Mouse (Mus musculus) limb, embryonic 15.5 days (tissue): ENCODE results near the gene Stk40. TPM values are rescaled to one million over a fixed set of nuclear protein-coding genes. Genes with fewer than 3 reads are reported as not detected.
A peak's percentile ranks its signal among the peaks of the same experiment; 100 is the strongest.

Source experiments
- ATAC-seq: fragments of 200-750 bp; cut with Nextera tagmentation; 2 replicates; pipeline ENCODE4 v1.8.0; 2017; ENCODE audit warnings: low read depth, moderate TSS enrichment; ENCODE audit not compliant: insufficient number of reproducible peaks, low FRiP score, low TSS enrichment
- H3K27ac ChIP-seq: fragments of 300-500 bp; sonication (generic); 2 replicates; pipeline ENCODE4 v1.5.1; 2015; ENCODE audit warnings: moderate library complexity, mild to moderate bottlenecking, inconsistent platforms
- H3K27me3 ChIP-seq: fragments of 300-500 bp; sonication (generic); 2 replicates; pipeline ENCODE4 v1.6.1; 2015; ENCODE audit warnings: inconsistent platforms
- H3K36me3 ChIP-seq: fragments of 300-500 bp; sonication (generic); 2 replicates; pipeline ENCODE4 v1.6.1; 2015; ENCODE audit warnings: inconsistent platforms
- H3K4me1 ChIP-seq: fragments of 300-500 bp; sonication (generic); 2 replicates; pipeline ENCODE4 v1.6.1; 2015; ENCODE audit warnings: inconsistent platforms
- H3K4me2 ChIP-seq: fragments of 300-500 bp; sonication (generic); 2 replicates; pipeline ENCODE4 v1.6.1; 2015; ENCODE audit warnings: mild to moderate bottlenecking, inconsistent platforms
- H3K4me3 ChIP-seq: fragments of 300-500 bp; sonication (generic); 2 replicates; pipeline ENCODE4 v1.5.1; 2015; ENCODE audit warnings: mild to moderate bottlenecking, inconsistent platforms
- H3K9ac ChIP-seq: fragments of 300-500 bp; sonication (generic); 2 replicates; pipeline ENCODE4 v1.6.1; 2015; ENCODE audit warnings: inconsistent platforms
- H3K9me3 ChIP-seq: fragments of 300-500 bp; sonication (generic); 2 replicates; pipeline ENCODE4 v1.6.1; 2016; ENCODE audit warnings: inconsistent platforms
- WGBS: fragments of 180-500 bp; shearing (Covaris S2); methylation state at CpG from one replicate; pipeline ENCODE4 v1.1.7; 2015; 5-methylcytosine and 5-hydroxymethylcytosine counted together
- polyA plus RNA-seq: library from polyadenylated mRNA; unstranded; fragments of >200 nt; fragmentation: Nextera tagmentation; extraction: Ambion mirVana; gene quantifications from 2 replicates; pipeline ENCODE4 v1.2.1, GENCODE M21; 2015

Stk40 gene
- polyA plus RNA-seq, 1 experiment from 2014 or later = 35.4 TPM

- no peak for ATAC-seq
- no peak overlapping the region for H3K9ac ChIP-seq
- H3K9me3 ChIP-seq = no peaks in the 10 kb centered on the region
- WGBS = 92% methylated on average over 4 of the region's 4 CpGs
- peaks cover 34% of the 10 kb centered on the region for H3K4me1 ChIP-seq
- H3K36me3 ChIP-seq = peaks cover 67% of the 10 kb centered on the region
- no peak overlapping the region for H3K27ac ChIP-seq
- no peak overlapping the region for H3K4me3 ChIP-seq
- H3K27me3 ChIP-seq = no peaks in the 10 kb centered on the region
- no peak overlapping the region for H3K4me2 ChIP-seq
Measured at GRCm38 (mm10) chr4:126134236-126134635, 30.5 kb downstream of the Stk40 start.

- no peaks in the 10 kb centered on the region for H3K27me3 ChIP-seq
- H3K4me3 ChIP-seq = no peak overlapping the region
- H3K9me3 ChIP-seq = no peaks in the 10 kb centered on the region
- 76% methylated on average over 4 of the region's 4 CpGs for WGBS
- no peak overlapping the region for H3K4me2 ChIP-seq
- H3K9ac ChIP-seq = no peak overlapping the region
- no peak overlapping the region; the same call in 1 of the 2 replicates for H3K27ac ChIP-seq
- H3K36me3 ChIP-seq = peaks cover 67% of the 10 kb centered on the region
- peaks cover 34% of the 10 kb centered on the region for H3K4me1 ChIP-seq
- ATAC-seq = no peak
Measured at GRCm38 (mm10) chr4:126134639-126135038, 30.9 kb downstream of the Stk40 start.

DNA sequence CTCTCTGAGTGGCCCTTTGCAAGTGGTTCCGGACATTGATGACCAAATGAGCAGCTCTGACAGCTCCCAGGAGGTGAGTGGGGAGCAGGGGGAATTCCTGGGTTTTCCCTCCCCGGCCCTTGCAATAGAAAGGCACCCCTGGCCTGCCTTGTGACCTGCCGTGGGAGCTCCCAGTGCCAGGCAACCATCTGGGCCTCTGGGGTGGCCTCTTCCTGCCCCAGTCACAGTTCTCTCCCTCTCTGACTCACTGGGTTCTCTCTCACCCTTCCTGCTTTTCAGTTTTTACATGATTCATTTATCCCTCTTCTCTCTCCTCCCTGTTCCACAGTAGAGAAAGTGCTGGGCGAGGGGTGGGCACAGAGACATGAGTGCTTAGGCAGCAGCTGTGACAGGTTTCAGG lies 34.0 kb downstream of the Stk40 start:
- Histone ChIP-seq H3K4me2 (no peak overlapping the region), H3K36me3 (peaks cover 63% of the 10 kb centered on the region), H3K4me1 (peaks cover 7% of the 10 kb centered on the region), H3K9ac (no peak overlapping the region), H3K9me3 (no peaks in the 10 kb centered on the region), H3K27me3 (no peaks in the 10 kb centered on the region), H3K4me3 (no peak overlapping the region), H3K27ac (no peak overlapping the region)
- 78% methylated on average over 4 of the region's 4 CpGs for WGBS
- ATAC-seq = no peak

DNA sequence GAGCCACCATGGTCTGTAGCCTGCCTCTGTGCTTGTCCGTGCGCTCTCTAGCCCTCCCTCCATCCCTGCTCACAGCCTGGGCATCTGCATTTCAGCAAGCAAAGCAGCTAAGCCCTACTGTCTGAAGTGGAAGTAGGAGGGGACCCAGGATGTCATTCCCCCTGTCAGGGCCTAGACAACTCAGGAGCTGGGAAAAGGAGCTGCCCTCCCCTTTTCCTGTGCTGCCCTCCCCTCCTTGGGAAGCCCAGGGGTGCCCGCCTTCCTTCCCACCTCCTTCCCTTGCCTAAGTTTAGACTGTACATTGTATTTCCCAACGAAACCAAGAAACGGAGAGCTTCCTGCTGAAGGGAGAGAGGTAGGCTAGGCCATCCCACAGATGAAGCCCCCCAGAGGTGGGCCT lies 37.3 kb downstream of the Stk40 start:
- Histone ChIP-seq H3K36me3 (peaks cover 40% of the 10 kb centered on the region), H3K4me1 (no peaks in the 10 kb centered on the region), H3K4me3 (no peak overlapping the region), H3K9me3 (no peaks in the 10 kb centered on the region), H3K27me3 (no peaks in the 10 kb centered on the region), H3K27ac (peak overlapping the region; percentile 17; the same call in 1 of the 2 replicates), H3K4me2 (no peak overlapping the region), H3K9ac (no peak overlapping the region)
- ATAC-seq = no peak
- 77% methylated on average over 5 of the region's 5 CpGs for WGBS

GRCm38 (mm10) chr4:126145396-126145795 lies 41.6 kb downstream of the Stk40 start:
- 39% methylated on average over 3 of the region's 4 CpGs for WGBS
- H3K9me3 ChIP-seq = no peaks in the 10 kb centered on the region
- no peak overlapping the region for H3K27ac ChIP-seq
- no peak overlapping the region for H3K4me3 ChIP-seq
- H3K36me3 ChIP-seq = 0 out of 2 replicates have a peak, but pooled peaks cover 5% of the 10 kb centered on the region
- no peak overlapping the region for H3K9ac ChIP-seq
- no peaks in the 10 kb centered on the region for H3K27me3 ChIP-seq
- H3K4me2 ChIP-seq = no peak overlapping the region
- peaks cover 35% of the 10 kb centered on the region for H3K4me1 ChIP-seq
- ATAC-seq = no peak

DNA sequence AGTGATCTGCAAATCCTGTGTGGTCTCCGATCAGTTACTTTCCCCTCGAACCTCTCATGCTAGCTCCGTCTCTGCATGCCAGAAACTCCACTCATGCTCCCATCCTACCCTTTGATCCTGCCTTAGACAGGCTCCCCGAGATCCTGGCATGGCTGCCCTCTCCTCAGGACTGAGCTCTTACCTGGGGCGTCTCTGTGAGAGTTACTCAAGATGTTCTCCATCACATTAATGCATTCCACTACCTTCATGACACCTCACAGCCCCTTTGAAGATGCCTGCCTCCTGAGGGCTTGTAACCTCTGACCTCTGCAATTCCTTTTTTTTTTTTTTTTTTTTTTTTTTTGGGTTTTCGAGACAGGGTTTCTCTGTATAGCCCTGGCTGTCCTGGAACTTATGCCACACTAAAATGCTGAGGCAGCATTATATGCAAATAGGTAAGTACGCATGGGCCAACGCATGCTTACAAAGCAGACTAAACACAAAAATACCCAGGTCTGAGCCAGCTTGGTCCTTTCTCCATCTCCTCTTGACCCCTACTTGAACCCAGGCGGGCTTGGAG lies 43.3 kb downstream of the Stk40 start:
- H3K4me2 ChIP-seq = peak overlapping the region; percentile 88
- H3K9ac ChIP-seq = no peak overlapping the region
- WGBS = 25% methylated on average over 9 of the region's 9 CpGs
- no peaks in the 10 kb centered on the region for H3K27me3 ChIP-seq
- no peak for ATAC-seq
- peaks cover 51% of the 10 kb centered on the region for H3K4me1 ChIP-seq
- peak overlapping the region; percentile 75 for H3K4me3 ChIP-seq
- H3K9me3 ChIP-seq = no peaks in the 10 kb centered on the region
- peak overlapping the region; percentile 93 for H3K27ac ChIP-seq
- peaks cover 9% of the 10 kb centered on the region for H3K36me3 ChIP-seq

- Histone ChIP-seq H3K4me2 (peak within 1 kb of the TSS; percentile 88), H3K27me3 (no peaks in the 10 kb centered on the region), H3K4me3 (peak within 1 kb of the TSS; percentile 75), H3K27ac (peak within 1 kb of the TSS; percentile 93), H3K4me1 (peaks cover 55% of the 10 kb centered on the region), H3K9me3 (no peaks in the 10 kb centered on the region), H3K36me3 (peaks cover 15% of the 10 kb centered on the region), H3K9ac (peak within 1 kb of the TSS; percentile 68)
- WGBS = 1% methylated on average over 24 of the region's 24 CpGs
- peak; percentile 30; the same call in 1 of the 2 replicates for ATAC-seq
Measured at GRCm38 (mm10) chr4:126147533-126148160, 43.9 kb downstream of the Stk40 start, which contains the start of gene Eva1b. Eva1b (plus strand) TSS chr4:126147744.

DNA sequence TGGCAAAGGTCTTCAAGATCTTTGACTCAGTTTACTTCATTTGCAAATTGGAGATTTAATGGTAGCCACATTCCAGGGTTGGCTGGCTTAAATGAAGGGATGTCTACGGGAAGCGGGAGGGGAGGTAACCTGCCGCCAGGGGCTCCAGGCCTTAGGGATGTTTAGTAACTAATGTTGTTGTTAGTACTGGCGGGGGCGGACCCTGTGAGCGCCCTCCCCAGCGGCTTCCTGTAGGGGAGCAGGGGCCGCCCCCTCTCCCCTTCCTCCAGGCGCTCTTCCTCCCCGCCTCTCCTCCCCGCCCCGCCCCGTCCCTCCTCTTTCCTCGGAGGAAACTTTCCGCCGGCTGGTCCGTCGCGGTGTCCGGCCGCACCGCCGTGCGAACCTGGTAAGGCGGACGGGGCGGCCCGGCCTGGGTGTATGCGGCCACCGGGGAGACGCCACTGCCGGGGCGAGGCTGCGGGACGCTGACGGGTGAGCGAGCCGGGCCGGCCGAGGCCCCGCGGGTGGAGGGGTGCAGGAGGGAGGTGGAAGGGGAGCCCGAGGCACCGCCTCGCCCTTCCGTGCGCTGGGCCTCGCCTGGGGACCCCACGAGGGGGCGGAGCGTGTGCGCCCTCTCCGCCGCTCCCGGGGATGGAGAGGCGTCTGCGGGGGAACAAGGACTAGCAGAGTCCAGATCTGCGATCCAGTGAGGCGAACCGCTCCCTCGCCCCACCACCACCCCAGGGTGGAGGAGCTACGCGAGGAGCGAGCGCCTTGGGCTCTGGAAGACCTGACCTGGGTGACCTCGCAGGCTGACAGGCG lies 44.6 kb downstream of the Stk40 start:
- peak overlapping the region; percentile 68 for H3K9ac ChIP-seq
- no peaks in the 10 kb centered on the region for H3K9me3 ChIP-seq
- H3K27ac ChIP-seq = peak overlapping the region; percentile 93
- under 1% methylated on average over 39 of the region's 67 CpGs for WGBS
- H3K4me3 ChIP-seq = peak overlapping the region; percentile 75
- ATAC-seq = peak; percentile 59
- H3K4me2 ChIP-seq = peak overlapping the region; percentile 88
- peaks cover 19% of the 10 kb centered on the region for H3K36me3 ChIP-seq
- H3K4me1 ChIP-seq = peaks cover 55% of the 10 kb centered on the region
- no peaks in the 10 kb centered on the region for H3K27me3 ChIP-seq

DNA sequence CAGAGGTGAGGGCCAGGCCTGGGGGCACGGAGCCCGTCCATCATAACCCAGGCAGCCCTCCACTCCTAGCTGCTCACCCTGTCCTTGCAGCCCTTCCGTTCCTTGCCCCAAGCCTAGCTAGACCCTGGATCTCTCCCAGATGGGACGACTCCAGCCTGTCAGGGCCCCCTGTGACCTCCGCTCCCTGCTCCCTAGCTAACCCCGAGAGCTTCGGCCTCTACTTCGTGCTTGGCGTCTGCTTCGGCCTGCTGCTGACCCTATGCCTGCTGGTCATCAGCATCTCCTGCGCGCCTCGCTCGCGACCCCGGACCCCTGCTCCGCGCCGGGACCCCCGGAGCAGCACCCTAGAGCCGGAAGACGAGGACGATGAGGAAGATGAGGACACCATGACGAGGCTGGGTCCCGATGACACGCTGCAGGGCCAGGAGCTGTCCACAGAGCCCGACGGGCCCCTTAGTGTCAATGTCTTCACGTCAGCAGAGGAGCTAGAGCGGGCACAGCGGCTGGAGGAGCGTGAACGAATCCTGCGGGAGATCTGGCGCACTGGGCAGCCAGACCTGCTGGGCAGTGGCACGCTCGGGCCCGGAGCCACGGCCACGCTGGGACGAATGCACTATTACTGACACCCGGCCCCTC lies 45.4 kb downstream of the Stk40 start:
- H3K9me3 ChIP-seq = no peaks in the 10 kb centered on the region
- peak overlapping the region; percentile 93 for H3K27ac ChIP-seq
- H3K4me3 ChIP-seq = peak overlapping the region; percentile 75
- H3K4me1 ChIP-seq = peaks cover 55% of the 10 kb centered on the region
- 11% methylated on average over 42 of the region's 42 CpGs for WGBS
- ATAC-seq = no peak
- H3K36me3 ChIP-seq = peaks cover 20% of the 10 kb centered on the region
- peak overlapping the region; percentile 88 for H3K4me2 ChIP-seq
- no peaks in the 10 kb centered on the region for H3K27me3 ChIP-seq
- H3K9ac ChIP-seq = peak overlapping the region; percentile 68

DNA sequence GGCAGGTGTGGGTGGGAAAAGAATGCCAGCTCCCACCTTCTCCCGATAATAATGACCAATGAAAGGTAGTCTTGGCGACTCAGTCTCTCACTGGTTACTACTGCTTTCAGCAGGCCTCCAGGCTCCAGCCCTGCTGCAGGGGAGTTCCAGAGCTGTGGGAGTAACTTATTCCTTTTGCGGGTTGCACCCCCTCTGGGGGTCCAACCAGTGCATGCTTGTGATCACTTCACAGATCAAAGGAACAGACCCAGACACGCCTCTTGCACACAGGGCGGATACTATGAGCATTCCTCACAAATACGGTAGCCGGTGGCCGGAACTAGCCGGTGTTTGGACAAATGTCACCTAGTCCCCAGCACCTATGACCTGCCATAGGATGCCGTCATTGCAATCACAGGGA lies 46.0 kb downstream of the Stk40 start:
- 10% methylated on average over 10 of the region's 10 CpGs for WGBS

GRCm38 (mm10) chr4:126150297-126150948 lies 46.7 kb downstream of the Stk40 start:
- WGBS = 7% methylated on average over 16 of the region's 16 CpGs
- peak overlapping the region; percentile 93 for H3K27ac ChIP-seq
- H3K9ac ChIP-seq = no peak overlapping the region
- peaks cover 58% of the 10 kb centered on the region for H3K4me1 ChIP-seq
- no peaks in the 10 kb centered on the region for H3K27me3 ChIP-seq
- H3K4me3 ChIP-seq = peak overlapping the region; percentile 75
- peak overlapping the region; percentile 88 for H3K4me2 ChIP-seq
- peaks cover 20% of the 10 kb centered on the region for H3K36me3 ChIP-seq
- peak; percentile 93 for ATAC-seq
- no peaks in the 10 kb centered on the region for H3K9me3 ChIP-seq

More for the DNA sequence above, 46.0 kb downstream of the Stk40 start:
- Histone ChIP-seq H3K36me3 (peaks cover 20% of the 10 kb centered on the region), H3K4me2 (peak overlapping the region; percentile 88), H3K4me3 (peak overlapping the region; percentile 75), H3K9ac (peak overlapping the region; percentile 68), H3K4me1 (peaks cover 55% of the 10 kb centered on the region), H3K27ac (peak overlapping the region; percentile 93), H3K27me3 (no peaks in the 10 kb centered on the region), H3K9me3 (no peaks in the 10 kb centered on the region)
- ATAC-seq = no peak
